Mouse (Mus musculus) E14TG2a.4 (cell line): ENCODE data around the gene Evi5.

Source experiments
- H3K27me3 ChIP-seq: 2 replicates; pipeline ENCODE4 v1.6.1; 2014; ENCODE audit warnings: low read length, control low read depth; ENCODE audit not compliant: insufficient read depth
- H3K36me3 ChIP-seq: 2 replicates; pipeline ENCODE4 v1.6.1; 2014; ENCODE audit warnings: low read length, control low read depth; ENCODE audit not compliant: insufficient read depth
- H3K4me1 ChIP-seq: replicated peaks from 2 replicates; pipeline ENCODE4 v1.6.1; 2014; ENCODE audit warnings: low read depth, low read length, control low read depth
- H3K4me3 ChIP-seq: replicated peaks from 2 replicates; pipeline ENCODE4 v1.5.1; 2014; ENCODE audit warnings: mild to moderate bottlenecking, low read length
- H3K9me3 ChIP-seq: 2 replicates; pipeline ENCODE4 v1.6.1; 2014; ENCODE audit warnings: low read length, control low read depth
- CTCF ChIP-seq: conservative IDR thresholded peaks from 2 replicates; pipeline ENCODE4 v1.5.1; 2014; ENCODE audit warnings: low read length
- NANOG ChIP-seq: IDR thresholded peaks from 2 replicates; pipeline ENCODE4 v1.6.1; 2014; ENCODE audit warnings: borderline replicate concordance, low read length, mixed read lengths
- POU5F1 ChIP-seq: IDR thresholded peaks from 2 replicates; pipeline ENCODE4 v1.6.1; 2014; ENCODE audit warnings: low read length, borderline replicate concordance

The Evi5 gene

DNA sequence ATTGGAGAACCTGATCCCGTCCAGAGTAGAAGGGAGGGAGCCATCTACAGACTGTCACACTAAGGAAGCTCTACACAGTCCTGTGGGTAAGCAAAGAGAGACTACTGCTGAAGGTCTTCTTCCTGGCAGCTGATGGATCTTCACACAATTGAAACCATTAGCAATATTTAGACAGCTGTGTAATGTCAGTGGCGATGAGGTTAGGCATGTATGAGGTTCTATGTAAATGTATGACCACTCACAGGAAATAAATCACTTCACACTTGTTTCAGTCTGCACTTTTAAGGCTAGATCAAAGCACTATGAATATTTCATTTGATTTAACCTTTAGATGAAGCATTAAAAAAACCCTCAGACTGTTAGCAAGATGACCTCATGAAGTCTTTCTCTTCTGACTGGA is 118.8 kb downstream of the Evi5 start:
- H3K4me1 ChIP-seq = 0 out of 2 replicates have a peak, but pooled peaks cover 3% of the 10 kb centered on the region
- H3K9me3 ChIP-seq = no peaks in the 10 kb centered on the region
- TF ChIP-seq CTCF = no peak
- TF ChIP-seq POU5F1 = no peak
- TF ChIP-seq NANOG = no peak
- no peak overlapping the region for H3K4me3 ChIP-seq
- H3K36me3 ChIP-seq = peaks cover 18% of the 10 kb centered on the region; the same call in 1 of the 2 replicates
- H3K27me3 ChIP-seq = no peaks in the 10 kb centered on the region

DNA sequence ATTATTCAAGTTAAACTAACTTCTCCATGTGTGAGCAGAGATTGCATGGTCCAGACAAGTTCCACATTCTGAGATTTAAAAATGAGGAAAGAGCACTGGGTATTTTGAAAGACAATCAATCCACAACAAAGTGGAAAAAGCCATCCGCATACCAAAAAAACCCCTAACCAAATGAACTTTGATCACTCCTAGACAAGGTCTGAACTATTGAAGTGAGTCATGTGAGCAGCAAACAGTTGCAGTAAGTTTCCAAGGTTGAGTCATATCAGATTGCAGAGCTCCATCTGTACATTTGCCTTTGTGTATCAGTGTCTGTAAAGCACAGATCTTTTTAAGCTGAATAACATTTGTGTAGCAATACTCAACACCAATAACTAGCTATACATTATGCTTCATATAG is 120.2 kb downstream of the Evi5 start:
- TF ChIP-seq NANOG (no peak), CTCF (no peak), POU5F1 (no peak)
- Histone ChIP-seq H3K4me1 (0 out of 2 replicates have a peak, but pooled peaks cover 3% of the 10 kb centered on the region), H3K36me3 (peaks cover 14% of the 10 kb centered on the region; the same call in 1 of the 2 replicates), H3K27me3 (no peaks in the 10 kb centered on the region), H3K9me3 (no peaks in the 10 kb centered on the region), H3K4me3 (no peak overlapping the region)

- Histone ChIP-seq H3K9me3 (no peaks in the 10 kb centered on the region), H3K4me3 (no peak overlapping the region), H3K36me3 (peaks cover 8% of the 10 kb centered on the region; the same call in 1 of the 2 replicates), H3K4me1 (0 out of 2 replicates have a peak, but pooled peaks cover 3% of the 10 kb centered on the region), H3K27me3 (no peaks in the 10 kb centered on the region)
- no peak for TF ChIP-seq NANOG
- no peak for TF ChIP-seq CTCF
- TF ChIP-seq POU5F1 = no peak
These were observed 121.3 kb downstream of the Evi5 start for GRCm38 (mm10) chr5:107753656-107754055.

DNA sequence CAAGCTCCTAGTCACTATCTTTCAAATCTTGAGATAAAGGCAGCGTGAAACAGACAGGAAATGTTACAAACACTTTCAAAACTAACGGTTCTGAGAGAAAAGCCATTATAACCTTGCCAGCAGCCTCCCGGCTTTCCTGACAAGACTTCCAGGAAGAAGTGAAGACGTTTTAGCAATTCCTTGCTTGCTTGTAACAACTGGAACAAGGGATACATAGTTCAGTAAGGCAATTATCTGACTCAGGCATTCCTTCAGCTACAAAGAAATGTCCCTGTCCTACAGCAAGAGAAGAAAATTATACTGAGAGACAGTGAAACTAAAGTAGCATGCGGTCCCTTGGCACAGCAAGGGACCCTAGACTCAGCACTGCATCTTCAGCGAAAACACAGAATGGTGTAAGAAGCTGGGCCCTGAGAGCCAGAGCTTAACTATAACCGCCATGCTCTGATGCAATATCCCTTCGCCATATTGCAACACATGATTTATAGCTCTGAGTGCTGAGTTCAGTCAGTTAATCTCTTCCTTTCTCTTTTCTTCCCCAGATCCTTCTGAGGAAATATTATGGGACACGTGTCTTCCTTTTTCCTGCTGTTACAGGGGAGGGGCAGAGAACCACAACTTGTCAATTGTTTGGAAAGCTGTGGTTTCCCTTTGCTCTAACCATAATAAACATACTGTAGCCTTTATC is 125.5 kb downstream of the Evi5 start:
- Histone ChIP-seq H3K4me1 (no peaks in the 10 kb centered on the region), H3K4me3 (no peak overlapping the region), H3K36me3 (peaks cover 10% of the 10 kb centered on the region), H3K9me3 (no peaks in the 10 kb centered on the region), H3K27me3 (no peaks in the 10 kb centered on the region)
- TF ChIP-seq CTCF = no peak
- TF ChIP-seq POU5F1 = no peak
- no peak for TF ChIP-seq NANOG

DNA sequence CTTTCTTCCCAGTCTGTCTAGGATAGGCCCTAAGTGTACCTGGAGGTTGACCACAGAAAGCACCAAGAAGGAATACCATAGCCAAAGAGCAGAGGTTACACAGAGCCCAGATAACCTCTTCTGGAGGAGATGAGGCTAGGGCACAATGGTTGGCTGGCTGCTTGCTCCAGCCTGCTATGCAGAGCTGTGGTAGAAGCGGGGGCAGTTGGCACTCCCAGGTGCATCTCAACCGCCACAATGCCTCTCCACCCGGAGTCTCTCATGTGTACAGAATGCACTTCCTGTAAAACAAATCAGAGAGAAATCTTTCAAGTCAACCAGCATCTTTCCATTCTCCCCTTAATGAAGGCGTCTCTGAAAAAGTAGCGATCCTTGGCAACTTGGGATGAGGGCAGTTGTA is 135.9 kb downstream of the Evi5 start:
- H3K4me3 ChIP-seq = no peak overlapping the region
- H3K4me1 ChIP-seq = no peaks in the 10 kb centered on the region
- H3K27me3 ChIP-seq = no peaks in the 10 kb centered on the region; the same call in 1 of the 2 replicates
- 0 out of 2 replicates have a peak, but pooled peaks cover 1% of the 10 kb centered on the region for H3K36me3 ChIP-seq
- no peak for TF ChIP-seq POU5F1
- no peak for TF ChIP-seq NANOG
- H3K9me3 ChIP-seq = peaks cover 22% of the 10 kb centered on the region; the same call in 1 of the 2 replicates

DNA sequence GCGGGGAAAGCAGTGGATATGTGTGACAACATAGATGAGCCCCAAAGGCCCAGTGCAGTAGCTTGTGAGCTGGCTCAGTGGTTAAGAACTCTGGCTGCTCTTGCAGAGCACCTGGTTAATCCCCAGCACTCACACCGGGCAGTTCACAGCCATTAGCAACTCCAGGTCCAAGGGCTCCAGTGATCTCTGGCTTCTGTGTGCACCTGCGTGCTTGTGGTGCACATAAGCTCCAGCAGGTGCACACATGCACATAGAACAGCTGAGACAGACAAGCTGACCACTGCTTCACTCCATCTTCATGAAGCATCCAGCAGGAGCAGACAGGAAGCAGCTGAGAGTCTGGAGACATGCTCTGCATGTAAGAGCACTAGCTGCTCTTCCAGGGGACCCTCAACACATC is 136.6 kb downstream of the Evi5 start:
- Histone ChIP-seq H3K36me3 (no peaks in the 10 kb centered on the region), H3K4me3 (no peak overlapping the region), H3K4me1 (no peaks in the 10 kb centered on the region), H3K9me3 (peaks cover 22% of the 10 kb centered on the region; the same call in 1 of the 2 replicates), H3K27me3 (no peaks in the 10 kb centered on the region; the same call in 1 of the 2 replicates)
- no peak for TF ChIP-seq NANOG
- TF ChIP-seq CTCF = no peak
- no peak for TF ChIP-seq POU5F1

DNA sequence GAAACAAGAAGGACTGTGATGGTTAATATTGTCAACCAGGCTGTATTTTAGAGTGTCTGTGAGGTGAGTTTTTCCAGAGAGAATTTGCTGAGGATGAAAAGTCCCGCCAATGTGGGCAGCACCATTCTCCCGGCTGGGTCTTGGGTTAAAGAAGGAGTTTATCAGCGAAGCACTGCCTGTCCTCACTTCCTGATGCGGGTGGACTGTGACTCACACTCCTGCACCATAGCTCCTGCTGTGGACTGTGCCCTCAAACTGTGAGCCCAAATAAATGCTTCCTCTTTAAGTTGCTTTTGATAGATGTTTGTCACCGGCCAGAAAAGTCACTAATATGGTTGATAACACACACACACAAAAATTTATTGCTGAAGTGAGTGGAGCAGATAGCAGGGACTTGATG is 138.7 kb downstream of the Evi5 start:
- Histone ChIP-seq H3K4me3 (no peak overlapping the region), H3K9me3 (peaks cover 22% of the 10 kb centered on the region; the same call in 1 of the 2 replicates), H3K4me1 (no peaks in the 10 kb centered on the region), H3K27me3 (peaks cover 3% of the 10 kb centered on the region), H3K36me3 (no peaks in the 10 kb centered on the region)
- TF ChIP-seq CTCF = no peak
- TF ChIP-seq NANOG = no peak
- no peak for TF ChIP-seq POU5F1

GRCm38 (mm10) chr5:107731844-107732243 is 143.1 kb downstream of the Evi5 start:
- Histone ChIP-seq H3K27me3 (peaks cover 25% of the 10 kb centered on the region), H3K4me1 (peaks cover 2% of the 10 kb centered on the region), H3K4me3 (no peak overlapping the region), H3K36me3 (no peaks in the 10 kb centered on the region), H3K9me3 (peaks cover 15% of the 10 kb centered on the region; the same call in 1 of the 2 replicates)
- no peak for TF ChIP-seq NANOG
- no peak for TF ChIP-seq CTCF
- no peak for TF ChIP-seq POU5F1
